Mouse (Mus musculus) heart, adult 11 months (tissue): ENCODE results near the gene Dennd2d.

Source experiments
- DNase-seq: peaks from one replicate; pipeline ENCODE4 v3.0.0; 2022

The Dennd2d gene

DNA sequence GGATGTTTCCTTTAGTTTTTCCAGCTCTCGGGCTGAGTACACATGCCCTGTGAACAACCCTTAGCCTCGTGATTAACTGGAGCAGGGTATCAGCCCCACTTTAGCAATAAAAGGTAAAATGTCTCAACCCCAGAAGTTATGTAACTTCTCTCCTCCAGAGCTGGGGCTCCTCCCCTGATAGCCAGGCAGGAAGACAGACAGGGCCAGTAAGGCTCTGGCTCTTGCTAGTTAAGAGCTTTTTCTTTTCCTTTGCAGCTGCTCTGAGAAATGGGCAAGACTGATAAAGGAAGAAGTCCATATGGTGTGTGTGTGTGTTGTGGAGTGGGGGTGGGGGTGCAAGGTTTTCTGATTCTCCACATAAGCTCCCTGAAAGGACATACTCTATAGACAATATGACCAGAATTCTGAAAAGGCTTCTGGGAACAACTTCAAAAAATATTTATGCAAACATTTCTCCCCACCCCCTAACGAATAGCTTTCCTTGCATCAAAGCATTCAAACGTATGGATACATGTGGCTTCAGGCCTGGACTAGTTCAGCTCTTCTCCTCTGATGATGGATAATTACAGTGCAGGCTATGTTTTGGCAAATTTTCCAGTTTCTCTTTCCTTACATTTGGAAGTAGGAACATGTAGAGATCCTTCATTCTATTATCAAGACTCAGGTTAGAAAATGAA is 14.0 kb downstream of the Dennd2d start:
- DNase-seq = peak; percentile 94

DNA sequence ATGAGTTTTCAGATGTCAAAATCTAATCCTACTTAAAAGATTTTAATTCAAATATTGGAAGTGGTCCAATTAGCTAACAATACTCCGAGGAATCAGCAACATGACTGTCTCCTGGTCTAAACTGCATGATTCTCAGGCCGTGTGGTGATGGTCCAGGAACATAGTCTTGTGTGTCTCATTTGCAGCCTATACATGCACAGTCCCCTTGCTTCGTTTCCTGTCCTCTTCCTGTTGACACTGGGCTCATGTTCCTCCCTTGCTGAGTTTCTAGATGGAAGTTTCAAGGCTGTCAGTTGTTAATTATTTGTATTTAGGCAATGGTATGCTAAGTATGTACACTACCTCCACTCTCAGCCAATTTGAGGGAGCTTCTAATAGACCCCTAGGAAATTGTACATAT is 14.8 kb downstream of the Dennd2d start:
- DNase-seq = no peak

DNA sequence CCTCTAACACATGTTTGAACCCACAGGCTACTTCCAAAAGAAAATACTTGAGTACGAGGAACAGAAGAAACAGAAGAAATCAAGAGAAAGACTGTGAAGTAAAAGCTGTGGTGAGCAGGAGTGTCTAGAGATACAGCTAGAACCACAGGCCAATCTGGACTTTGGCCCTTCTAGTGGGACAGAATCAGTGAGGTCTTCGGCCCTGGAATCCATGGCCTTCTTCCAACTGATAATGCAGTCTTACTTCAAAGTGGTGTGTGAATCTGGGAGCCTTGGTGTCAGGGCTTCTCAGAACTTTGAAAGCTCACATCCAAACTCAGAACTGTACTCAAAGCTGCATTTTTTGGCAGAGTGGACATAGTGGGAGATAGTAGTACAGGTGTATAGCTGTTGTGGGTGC is 18.3 kb downstream of the Dennd2d start:
- DNase-seq = peak; percentile 80

DNA sequence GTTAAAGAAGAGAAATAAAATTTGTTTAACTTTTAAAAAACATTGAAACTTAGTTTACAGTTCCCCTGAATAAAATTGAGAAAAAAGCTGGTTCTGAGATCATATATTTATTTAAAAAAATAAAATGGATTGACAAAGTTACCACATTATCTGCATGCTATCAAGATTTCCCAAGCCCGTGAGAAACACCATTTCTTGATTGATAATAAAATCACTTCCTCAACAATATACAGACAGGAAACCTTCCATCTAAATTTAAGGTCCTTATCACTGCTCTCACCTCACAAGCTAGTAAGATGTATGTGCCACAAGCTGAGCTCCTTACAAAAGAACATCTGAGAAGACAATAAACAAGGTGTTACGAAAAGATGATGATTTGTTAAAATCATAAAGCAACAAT is 20.7 kb downstream of the Dennd2d start:
- DNase-seq = no peak

DNA sequence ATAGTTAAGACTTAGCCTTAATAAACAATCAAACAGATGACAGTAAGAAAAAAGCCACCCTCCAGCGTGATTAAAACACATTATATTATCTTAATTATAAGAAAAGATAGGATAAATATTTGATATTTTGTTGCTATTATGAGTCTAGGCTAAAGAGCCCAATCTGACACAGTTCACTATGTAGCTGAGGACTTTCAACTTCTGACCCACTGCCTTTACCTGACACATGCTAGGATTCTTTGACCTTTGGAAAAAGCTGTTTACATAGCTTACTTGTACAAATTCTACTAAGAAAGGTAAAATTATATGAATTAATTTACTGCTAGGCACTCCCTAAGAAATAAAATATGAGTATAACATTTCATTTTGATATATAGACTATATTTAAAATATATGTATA is 28.5 kb downstream of the Dennd2d start:
- DNase-seq = no peak

DNA sequence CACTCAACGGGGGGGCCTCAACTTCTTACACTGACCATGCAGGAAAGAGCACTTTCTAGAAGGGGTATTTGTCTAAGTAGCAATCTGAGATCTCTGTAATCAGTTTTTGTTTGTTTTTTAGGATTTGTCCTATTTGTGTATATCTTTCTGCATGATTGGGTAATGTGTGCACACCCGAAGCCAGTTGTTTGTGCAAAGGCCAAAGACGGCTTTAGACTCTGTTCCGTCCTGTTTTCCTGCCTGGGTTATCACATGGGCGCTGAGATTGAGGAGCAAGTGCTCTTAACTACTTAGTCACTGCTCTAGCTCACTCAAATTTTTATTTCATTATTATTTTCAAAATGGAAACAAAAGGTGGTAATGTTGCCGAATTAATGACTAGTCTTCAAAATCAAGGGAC is 32.8 kb downstream of the Dennd2d start:
- DNase-seq = no peak

DNA sequence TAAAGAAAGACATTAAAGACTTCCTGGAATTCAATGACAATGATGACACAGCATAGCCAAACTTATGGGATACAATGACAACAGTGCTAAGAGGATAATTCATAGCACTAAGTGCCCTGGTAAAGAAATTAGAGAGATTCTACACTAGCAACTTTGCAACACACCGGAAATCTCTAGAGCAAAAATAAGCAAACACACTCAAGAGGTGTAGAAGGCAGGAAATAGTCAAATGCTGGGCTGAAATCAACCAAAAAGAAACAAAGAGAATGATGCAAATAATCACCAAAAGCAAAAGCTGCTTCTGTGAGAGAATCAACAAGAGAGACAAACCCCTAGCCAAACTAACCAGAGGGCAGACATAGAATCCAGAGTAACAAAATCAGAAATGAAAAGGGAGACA is 40.5 kb downstream of the Dennd2d start:
- DNase-seq = no peak

DNA sequence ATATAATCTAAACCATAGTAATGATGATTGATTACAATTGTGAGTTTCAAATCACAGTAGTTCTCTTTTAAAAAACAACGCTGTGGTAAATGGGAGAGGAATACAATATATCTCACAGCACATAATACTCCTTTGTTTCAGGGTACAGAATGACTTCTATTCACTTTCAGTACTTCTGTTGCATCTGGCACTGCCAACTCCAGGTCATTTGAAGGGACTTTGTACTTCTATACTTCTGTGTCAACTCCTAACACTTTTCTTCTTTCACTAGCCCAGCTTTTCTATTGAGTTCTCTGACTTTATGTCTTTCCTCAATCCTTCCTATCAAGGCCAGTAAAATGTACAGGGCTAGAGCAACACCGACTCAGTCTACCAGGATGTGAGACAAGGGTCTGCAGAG is 44.2 kb downstream of the Dennd2d start:
- no peak for DNase-seq

DNA sequence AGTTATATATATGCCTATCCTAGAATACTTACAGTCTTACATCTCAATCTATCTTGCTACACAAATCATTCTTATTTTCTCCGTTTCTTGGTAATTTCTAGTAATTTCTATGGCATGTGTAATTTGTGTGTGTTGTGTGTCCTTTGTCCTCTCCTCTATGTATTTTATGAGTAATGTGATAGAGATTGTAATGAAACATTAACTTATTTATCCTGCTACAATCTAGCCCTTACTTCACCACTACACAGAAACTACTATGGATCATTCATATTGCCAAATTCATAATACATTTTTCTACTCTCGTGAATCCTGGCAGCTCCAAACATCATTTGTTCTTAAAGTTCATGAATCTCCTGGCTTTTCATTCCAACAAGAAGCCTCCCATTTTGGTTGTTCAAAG is 45.8 kb downstream of the Dennd2d start:
- no peak for DNase-seq

DNA sequence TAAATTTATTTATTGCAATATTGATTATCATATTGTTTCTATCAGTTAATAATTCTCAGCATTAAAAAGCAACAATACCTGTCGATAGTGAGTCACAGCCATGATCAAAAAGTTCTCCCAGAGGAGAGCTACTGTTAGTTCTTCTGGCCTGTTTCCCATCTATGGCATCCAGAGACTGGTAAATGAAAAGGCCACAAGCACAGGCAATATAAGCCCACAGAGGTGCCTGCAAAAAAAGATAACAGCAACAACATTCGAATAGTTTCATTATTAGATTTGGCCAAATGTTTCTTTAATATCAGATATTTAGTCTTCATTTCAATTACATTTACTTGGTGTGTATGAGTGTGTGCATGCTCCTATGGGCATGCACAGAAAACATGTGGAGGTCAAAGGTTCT is 51.1 kb downstream of the Dennd2d start:
- no peak for DNase-seq

DNA sequence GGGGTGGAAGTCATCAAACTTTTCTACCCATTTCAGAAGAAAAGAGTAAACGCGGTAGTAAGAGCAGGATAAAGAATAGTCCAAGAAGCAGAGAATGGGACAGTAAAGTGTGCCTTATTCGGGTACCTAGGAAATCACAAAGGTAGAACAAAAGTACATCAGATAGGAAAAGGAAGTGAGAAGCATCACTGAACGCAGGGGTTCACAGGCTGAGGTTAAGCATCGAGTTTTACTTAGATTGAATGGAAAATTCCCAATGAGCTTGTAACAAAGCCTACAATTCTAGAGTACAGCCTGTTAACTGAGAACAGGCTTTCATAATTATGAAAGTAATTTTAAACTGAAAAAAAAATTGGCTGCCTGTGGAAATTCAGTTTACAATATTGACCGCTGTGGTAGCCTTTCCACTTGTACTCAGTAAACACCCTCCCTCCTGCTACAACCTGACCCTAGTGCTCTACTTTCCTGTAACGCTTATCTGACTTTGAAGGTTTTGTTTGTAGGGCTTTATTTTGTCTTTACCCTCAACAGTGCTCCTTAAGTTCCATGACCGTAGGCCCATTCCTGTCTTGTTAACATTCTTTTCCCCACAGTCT is 62.6 kb downstream of the Dennd2d start:
- no peak for DNase-seq

DNA sequence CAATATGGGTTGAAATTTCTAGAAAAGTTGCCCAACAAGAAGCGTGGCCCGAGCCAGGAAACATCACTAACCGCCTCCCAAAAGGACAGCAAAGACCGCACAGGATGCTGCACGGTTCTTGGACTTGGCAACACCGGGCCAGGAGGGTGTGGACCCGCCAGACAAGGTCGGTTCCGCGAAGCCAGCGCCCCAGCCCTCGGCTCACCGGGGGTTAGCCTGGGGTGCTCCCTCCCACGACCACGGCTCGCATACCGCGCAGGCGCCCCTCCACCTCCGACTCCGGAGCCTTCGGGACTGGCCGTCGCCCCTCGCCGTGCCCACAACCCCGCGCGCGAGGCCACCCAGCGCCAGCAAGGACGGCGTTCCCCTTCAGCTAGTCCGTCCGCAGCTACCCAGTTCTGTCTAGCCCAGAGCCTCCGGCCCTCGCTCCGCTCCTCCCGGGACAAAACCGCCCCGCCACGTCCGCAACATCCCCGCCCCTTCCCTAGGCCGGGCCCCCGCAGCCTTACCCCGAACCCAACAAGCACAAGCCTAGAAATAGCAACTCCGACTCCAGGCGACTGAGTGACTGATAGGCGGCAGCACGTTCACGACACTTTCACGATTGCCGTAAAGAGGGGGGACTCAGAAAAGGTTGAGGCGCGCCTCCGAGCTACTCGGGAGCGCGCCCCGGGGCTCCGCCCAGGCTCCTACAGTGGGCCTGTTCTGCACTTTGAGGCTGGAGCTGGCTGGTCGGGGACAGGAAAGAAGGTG is 65.1 kb downstream of the Dennd2d start, which contains the start of the genes Dram2 and Cept1:
Gene Dram2 (plus strand): TSS at position 628 of the 753 bp plus-strand sequence.
Gene Cept1 (minus strand): TSS at position 632 of the 753 bp plus-strand sequence.
- peak; percentile 100 for DNase-seq

DNA sequence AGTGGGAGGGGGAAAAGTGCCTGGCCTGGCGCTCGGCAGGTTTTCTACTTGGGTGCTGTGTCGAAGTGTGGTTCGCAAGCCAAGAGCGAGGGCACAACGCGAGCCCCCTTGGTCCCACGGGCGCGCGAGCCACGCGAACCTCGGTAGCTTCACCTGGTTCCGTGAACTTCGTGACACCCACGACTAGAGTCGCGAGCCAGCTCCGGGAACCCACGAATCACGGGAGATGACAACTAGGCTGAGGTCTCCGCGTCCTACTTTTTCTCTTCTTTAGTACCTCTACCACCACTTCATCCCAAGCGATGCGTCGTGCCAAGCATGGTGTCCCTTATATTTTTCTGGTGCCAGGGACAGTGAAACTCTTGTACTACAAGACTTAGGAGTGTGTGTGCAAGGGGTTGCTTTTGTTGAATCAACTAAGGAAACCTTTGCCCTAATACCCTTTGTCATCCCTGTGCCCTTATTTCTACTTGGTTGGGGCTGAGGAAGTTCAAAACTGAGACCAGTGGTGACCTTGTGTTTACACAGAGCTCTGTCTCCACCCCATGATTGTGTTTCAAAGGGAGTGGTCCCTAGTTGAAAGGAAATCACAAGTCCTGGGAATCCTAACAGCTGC is 65.8 kb downstream of the Dennd2d start:
- DNase-seq = peak; percentile 97

DNA sequence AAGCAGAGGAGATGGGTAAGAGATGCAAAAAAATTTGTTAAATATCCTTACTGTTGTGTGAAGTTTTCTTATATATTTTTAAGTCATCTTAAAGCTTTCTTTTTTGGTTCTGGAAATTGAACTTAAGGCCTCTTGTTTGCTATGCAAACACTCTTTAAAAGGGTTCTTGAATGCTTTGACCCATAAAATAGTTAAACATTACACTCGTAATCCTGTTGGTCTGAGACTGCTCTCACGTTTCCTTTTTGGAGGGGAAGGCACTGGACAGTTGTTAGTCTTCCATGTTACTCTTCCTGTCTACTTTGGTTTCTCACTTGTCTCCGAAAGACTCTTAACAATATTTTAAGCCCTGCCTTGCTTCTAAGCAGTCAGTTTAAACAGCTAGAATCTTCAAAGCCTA is 66.8 kb downstream of the Dennd2d start:
- DNase-seq = no peak
